Mouse (Mus musculus) forebrain, postnatal 0 days (tissue): ENCODE results near the gene Tsc2. TPM values are rescaled to one million over a fixed set of nuclear protein-coding genes. Genes with fewer than 3 reads are reported as not detected.
"Not testable (repeated sequence)": the region's sequence is repeated elsewhere in the genome, so short reads cannot be mapped to it uniquely, and the experiment has no call there.

Source experiments
- ATAC-seq: fragments of 200-750 bp; cut with Nextera tagmentation; 2 replicates; pipeline ENCODE4 v1.8.0; 2017; ENCODE audit warnings: mild to moderate bottlenecking, moderate library complexity
- DNase-seq: peaks from one replicate; pipeline ENCODE4 v3.0.0-alpha.2; 2015
- H3K27ac ChIP-seq: fragments of 300-500 bp; sonication (generic); 2 replicates; pipeline ENCODE4 v1.5.1; 2014; ENCODE audit warnings: low read depth, mild to moderate bottlenecking, antibody characterized with exemption, low read length, moderate library complexity, mixed read lengths
- H3K27me3 ChIP-seq: fragments of 300-500 bp; sonication (generic); 2 replicates; pipeline ENCODE4 v1.6.1; 2014; ENCODE audit warnings: mild to moderate bottlenecking, low read length, mixed read lengths; ENCODE audit not compliant: insufficient read depth
- H3K36me3 ChIP-seq: fragments of 300-500 bp; sonication (generic); 2 replicates; pipeline ENCODE4 v1.6.1; 2014; ENCODE audit warnings: mild to moderate bottlenecking, moderate library complexity; ENCODE audit not compliant: insufficient read depth
- H3K4me1 ChIP-seq: fragments of 300-500 bp; sonication (generic); 2 replicates; pipeline ENCODE4 v1.6.1; 2014; ENCODE audit warnings: antibody characterized with exemption; ENCODE audit not compliant: insufficient read depth
- H3K4me2 ChIP-seq: fragments of 300-500 bp; sonication (generic); 2 replicates; pipeline ENCODE4 v1.6.1; 2014; ENCODE audit warnings: low read depth, mild to moderate bottlenecking, moderate library complexity
- H3K4me3 ChIP-seq: fragments of 300-500 bp; sonication (generic); 2 replicates; pipeline ENCODE4 v1.5.1; 2014; ENCODE audit warnings: low read depth, low read length, mixed read lengths
- H3K9ac ChIP-seq: fragments of 300-500 bp; sonication (generic); 2 replicates; pipeline ENCODE4 v1.6.1; 2014; ENCODE audit warnings: mild to moderate bottlenecking
- H3K9me3 ChIP-seq: fragments of 300-500 bp; sonication (generic); 2 replicates; pipeline ENCODE4 v1.6.1; 2016; ENCODE audit warnings: low read length
- CTCF ChIP-seq: sonication (generic); IDR thresholded peaks from 2 replicates; pipeline ENCODE4 v1.5.1; 2016; ENCODE audit warnings: antibody characterized with exemption, control low read depth, low read depth
- WGBS: fragments of 180-500 bp; shearing (Covaris S2); extraction: QIAGEN DNeasy Blood & Tissue Kit; methylation state at CpG from one replicate; pipeline ENCODE4 v1.1.7; 2014; 5-methylcytosine and 5-hydroxymethylcytosine counted together
- polyA plus RNA-seq: library from polyadenylated mRNA; unstranded; fragments of >200 nt; fragmentation: Nextera tagmentation; extraction: Ambion mirVana; gene quantifications from 2 replicates; pipeline ENCODE4 v1.2.1, GENCODE M21; 2015
- total RNA-seq: library from RNA; depleted of rRNA; stranded (reverse); fragments of >200 nt; gene quantifications from 2 replicates; pipeline ENCODE4 v1.2.3, GENCODE M21; 2014

Gene Tsc2
- total and polyA plus RNA-seq, 2 experiments from 2014 or later: 56.2 to 92.6 TPM

DNA sequence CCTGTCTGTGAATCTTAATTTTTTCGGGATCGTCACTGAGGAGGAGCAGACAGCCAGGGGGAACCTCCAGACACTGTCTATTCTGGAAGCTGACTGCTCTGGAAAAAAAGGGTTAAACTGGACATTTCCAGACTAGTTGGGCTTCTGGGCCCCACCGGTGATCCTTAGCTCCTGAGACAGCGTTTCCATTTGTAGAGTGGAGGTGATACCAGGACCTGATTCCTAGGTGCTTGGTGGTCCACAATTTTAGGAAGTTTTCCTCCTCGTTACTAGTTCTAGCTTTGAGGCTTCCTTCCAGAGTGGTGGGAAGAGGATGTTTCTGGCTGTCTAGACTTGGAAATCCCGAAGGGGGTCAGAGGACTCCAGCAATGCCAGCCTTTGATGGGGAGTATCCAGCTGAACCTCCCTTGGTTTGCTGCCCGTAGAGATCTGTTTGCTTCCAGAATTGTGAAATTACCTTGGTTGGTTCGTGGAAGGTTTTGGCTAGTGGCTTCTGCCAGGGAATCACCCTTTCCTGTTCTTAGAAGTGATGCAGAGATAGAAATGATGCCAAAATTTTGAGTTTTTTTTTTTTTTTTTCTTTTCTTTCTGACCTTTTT lies 37.9 kb upstream of the Tsc2 start:
- Histone ChIP-seq H3K27ac (peak overlapping the region; percentile 88; the same call in 1 of the 2 replicates), H3K27me3 (no peaks in the 10 kb centered on the region), H3K4me3 (peak overlapping the region; percentile 99), H3K36me3 (no peaks in the 10 kb centered on the region), H3K9me3 (no peaks in the 10 kb centered on the region), H3K4me2 (peak overlapping the region; percentile 67), H3K9ac (peak overlapping the region; percentile 97), H3K4me1 (peaks cover 15% of the 10 kb centered on the region)
- WGBS: 8% methylated on average over 8 of the region's 8 CpGs
- DNase-seq (no peak), ATAC-seq (no peak)
- no peak for TF ChIP-seq CTCF

DNA sequence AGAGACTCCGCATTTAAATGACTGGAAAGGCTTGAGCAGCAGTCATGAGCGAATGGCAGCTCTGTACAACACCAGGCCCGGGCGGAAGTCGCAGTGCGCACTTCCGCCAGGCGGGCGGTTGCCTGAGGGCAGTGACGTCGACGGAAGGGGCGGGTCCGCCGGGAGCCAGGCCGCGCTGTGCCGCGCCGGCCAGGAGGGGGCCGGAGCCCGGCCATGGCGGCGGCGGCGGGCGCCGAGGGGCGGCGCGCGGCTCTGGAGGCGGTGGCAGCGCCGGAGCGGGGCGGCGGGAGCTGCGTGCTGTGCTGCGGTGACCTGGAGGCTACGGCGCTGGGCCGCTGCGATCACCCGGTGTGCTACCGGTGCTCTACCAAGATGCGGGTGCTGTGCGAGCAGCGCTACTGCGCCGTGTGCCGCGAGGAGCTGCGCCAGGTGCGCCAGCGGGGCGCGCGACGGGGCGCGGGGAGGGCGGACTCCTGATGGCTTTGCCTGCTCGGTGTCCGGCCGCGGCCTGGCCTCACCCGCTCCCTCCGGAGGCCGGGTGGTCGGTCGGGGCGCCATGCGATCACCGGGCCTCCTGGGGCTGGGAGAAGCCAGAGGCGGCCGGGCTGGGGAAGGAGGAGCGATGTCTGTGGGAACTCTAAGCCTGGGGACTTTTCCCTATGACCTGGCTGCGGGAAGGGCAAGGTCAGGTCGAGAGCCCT lies 37.3 kb upstream of the Tsc2 start, which contains the start of gene Zfp598:
Gene Zfp598, plus strand, starts transcription at position 143 of the 701 bp plus-strand sequence.
- 2% methylated on average over 63 of the region's 80 CpGs for WGBS
- TF ChIP-seq CTCF: peak; percentile 14; the same call in 1 of the 2 replicates
- Histone ChIP-seq H3K27ac (peak within 1 kb of the TSS; percentile 88), H3K36me3 (no peaks in the 10 kb centered on the region), H3K27me3 (no peaks in the 10 kb centered on the region), H3K4me1 (peaks cover 15% of the 10 kb centered on the region), H3K4me2 (peak within 1 kb of the TSS; percentile 67), H3K9me3 (no peaks in the 10 kb centered on the region), H3K4me3 (peak within 1 kb of the TSS; percentile 99), H3K9ac (peak within 1 kb of the TSS; percentile 97)
- DNase-seq (peak; percentile 97), ATAC-seq (peak; percentile 100)

DNA sequence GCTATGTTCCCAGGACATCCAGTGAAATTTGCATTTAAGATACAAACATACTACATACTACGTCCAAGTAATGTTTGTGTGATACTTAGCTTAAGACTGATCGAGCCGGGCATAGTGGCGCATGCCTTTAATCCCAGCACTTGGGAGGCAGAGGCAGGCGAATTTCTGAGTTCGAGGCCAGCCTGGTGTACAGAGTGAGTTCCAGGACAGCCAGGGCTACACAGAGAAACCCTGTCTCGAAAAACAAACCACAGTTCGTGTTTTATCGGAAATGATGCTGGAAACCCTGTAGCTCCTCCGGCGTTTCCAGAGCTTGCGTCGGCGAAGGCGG lies 36.7 kb upstream of the Tsc2 start:
- DNase-seq, ATAC-seq, H3K36me3 ChIP-seq, H3K27me3 ChIP-seq, H3K9me3 ChIP-seq: not testable (repeated sequence)
- peak overlapping the region; percentile 67 for H3K4me2 ChIP-seq
- peak overlapping the region; percentile 99 for H3K4me3 ChIP-seq
- H3K4me1 ChIP-seq: peaks cover 15% of the 10 kb centered on the region
- H3K27ac ChIP-seq: peak overlapping the region; percentile 88
- peak overlapping the region; percentile 97 for H3K9ac ChIP-seq
- 11% methylated on average over 15 of the region's 15 CpGs for WGBS

DNA sequence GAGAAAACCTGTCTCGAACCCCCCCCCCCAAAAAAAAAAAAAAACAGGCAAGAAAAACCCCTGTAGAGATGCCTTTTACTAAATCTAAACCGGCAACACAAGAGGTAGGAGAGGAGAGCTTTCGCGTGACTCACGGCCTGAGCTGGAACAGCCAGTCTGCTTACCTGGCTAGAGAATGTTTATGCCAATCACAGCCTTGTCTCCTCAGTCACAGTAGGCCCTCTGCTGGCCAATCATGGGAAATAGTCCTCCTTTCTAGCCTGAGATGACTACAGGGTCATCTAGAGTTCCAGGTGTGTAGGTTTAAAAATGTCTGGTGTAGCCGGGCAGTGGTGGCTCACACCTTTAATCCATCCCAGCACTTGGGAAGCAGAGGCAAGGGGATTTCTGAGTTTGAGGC lies 35.0 kb upstream of the Tsc2 start:
- WGBS: 20% methylated on average over 6 of the region's 6 CpGs
- DNase-seq (no peak), ATAC-seq (no peak)
- Histone ChIP-seq H3K27me3 (no peaks in the 10 kb centered on the region), H3K4me1 (peaks cover 15% of the 10 kb centered on the region), H3K9ac (no peak overlapping the region), H3K9me3 (no peaks in the 10 kb centered on the region), H3K36me3 (no peaks in the 10 kb centered on the region), H3K4me3 (no peak overlapping the region), H3K4me2 (no peak overlapping the region), H3K27ac (no peak overlapping the region)
- peak; percentile 67 for TF ChIP-seq CTCF

DNA sequence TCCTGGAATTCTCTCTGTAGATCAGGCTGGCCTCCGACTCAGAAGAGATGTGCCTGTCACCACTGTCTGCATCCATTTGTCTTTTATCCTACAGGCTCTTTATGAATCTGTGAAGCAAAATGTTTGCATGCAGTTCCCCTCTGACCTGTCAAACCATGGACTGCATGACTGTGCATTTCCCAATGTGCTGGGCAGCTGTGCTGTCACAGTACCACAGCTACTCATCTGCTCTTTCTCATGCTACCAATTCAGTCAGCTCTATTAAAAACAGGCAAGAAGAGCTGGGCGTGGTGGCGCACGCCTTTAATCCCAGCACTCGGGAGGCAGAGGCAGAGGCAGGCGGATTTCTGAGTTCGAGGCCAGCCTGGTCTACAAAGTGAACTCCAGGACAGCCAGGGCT lies 34.6 kb upstream of the Tsc2 start:
- DNase-seq, ATAC-seq: not testable (repeated sequence)
- 65% methylated on average over 7 of the region's 7 CpGs for WGBS

DNA sequence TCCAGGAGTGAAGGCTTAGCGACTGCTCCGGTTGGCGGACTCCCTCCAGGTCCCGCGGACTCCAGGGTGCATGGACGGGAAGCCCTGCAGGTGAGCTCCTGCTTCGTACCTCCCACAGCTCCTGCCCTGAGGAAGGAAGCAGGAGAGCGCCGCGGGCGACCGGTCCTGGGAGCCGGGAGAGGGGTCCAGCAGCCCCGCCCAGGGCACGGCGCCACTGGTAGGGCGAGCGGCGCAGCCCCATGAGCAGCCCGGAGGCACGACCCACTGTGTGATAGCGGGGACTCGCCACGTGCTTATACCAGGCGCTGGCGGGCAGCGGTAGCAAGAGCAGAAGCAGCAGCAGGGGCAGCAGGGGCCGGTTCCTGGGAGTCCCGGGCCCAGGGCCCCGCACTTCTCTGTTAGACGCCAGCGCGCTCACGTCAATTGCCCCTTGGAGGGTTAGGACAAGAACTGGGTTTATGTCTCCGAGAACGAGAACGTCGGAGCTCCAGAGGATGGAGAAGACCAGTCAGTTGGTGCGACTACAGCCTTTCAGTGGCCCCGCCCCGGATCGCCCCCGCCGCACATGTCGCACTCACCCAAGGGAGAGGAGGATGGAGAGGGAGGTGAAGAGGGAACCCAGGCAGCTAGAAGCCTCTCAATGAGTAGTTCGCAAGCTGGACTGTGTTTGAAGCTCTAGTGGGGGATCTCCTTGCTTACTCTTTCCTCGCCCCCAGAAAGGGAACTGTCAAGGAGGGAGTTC lies 25.8 kb upstream of the Tsc2 start, which contains the start of gene Npw:
Gene Npw, minus strand, starts transcription at position 441 of the 742 bp plus-strand sequence.
- DNase-seq: no peak
- TF ChIP-seq CTCF: no peak
- H3K4me2 ChIP-seq: peak within 1 kb of the TSS; percentile 46
- no peak within 1 kb of the TSS for H3K27ac ChIP-seq
- no peaks in the 10 kb centered on the region for H3K36me3 ChIP-seq
- peak within 1 kb of the TSS; percentile 26 for H3K4me3 ChIP-seq
- H3K27me3 ChIP-seq: peaks cover 29% of the 10 kb centered on the region
- H3K9me3 ChIP-seq: no peaks in the 10 kb centered on the region
- ATAC-seq: peak; percentile 51
- no peak within 1 kb of the TSS for H3K9ac ChIP-seq
- peaks cover 6% of the 10 kb centered on the region; the same call in 1 of the 2 replicates for H3K4me1 ChIP-seq
- WGBS: 5% methylated on average over 47 of the region's 47 CpGs

More for the DNA sequence above, 34.6 kb upstream of the Tsc2 start:
- not testable (repeated sequence) for H3K4me2 ChIP-seq, H3K4me3 ChIP-seq, H3K27ac ChIP-seq, H3K36me3 ChIP-seq, H3K9ac ChIP-seq, H3K27me3 ChIP-seq, H3K9me3 ChIP-seq
- H3K4me1 ChIP-seq: peaks cover 15% of the 10 kb centered on the region

DNA sequence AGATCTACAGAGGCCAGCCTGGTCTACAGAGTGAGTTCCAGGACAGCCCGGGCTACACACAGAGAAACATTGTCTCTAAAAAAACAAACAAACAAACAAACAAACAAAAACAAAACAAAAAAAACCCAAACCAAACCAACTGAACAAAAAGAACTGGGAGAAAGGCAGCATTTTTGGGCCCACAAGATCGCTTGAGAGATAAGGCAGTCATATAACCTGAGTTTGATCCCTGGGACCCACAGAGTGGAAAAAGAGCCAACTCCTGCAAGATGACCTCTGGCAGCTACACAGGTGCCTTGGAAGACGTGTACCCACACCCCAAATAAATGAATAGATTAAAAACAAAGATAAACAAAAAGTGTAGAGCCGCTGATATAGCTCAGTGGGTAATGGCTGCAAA lies 22.5 kb upstream of the Tsc2 start:
- Histone ChIP-seq H3K27me3 (peaks cover 29% of the 10 kb centered on the region), H3K9ac (no peak overlapping the region), H3K4me2 (no peak overlapping the region), H3K36me3 (no peaks in the 10 kb centered on the region), H3K4me3 (no peak overlapping the region), H3K9me3 (no peaks in the 10 kb centered on the region), H3K4me1 (peaks cover 6% of the 10 kb centered on the region; the same call in 1 of the 2 replicates), H3K27ac (no peak overlapping the region)
- no peak for TF ChIP-seq CTCF
- ATAC-seq (no peak), DNase-seq (no peak)
- WGBS: 78% methylated on average over 4 of the region's 4 CpGs
